Mouse (Mus musculus) T-helper 2 cell (primary cell): ENCODE measurements around the gene Sdk2.

Source experiments
- in situ Hi-C: fragments of 300-600 bp; cut with MboI, MseI; formaldehyde crosslinking; loops from one replicate; pipeline ENCODE4 v1.15.1; 2025; ENCODE audit warnings: high pct_unique_total_duplicates

Gene Sdk2

GRCm38 (mm10) chr11:113766284-113766985, 300.4 kb downstream of the Sdk2 start:
- in situ Hi-C loops, result no loop called here

GRCm38 (mm10) chr11:113764132-113764849, 302.6 kb downstream of the Sdk2 start:
- in situ Hi-C loops, result no loop called here

- in situ Hi-C loops, result no loop called here
Observed at GRCm38 (mm10) chr11:113763449-113763848, 303.4 kb downstream of the Sdk2 start.

- in situ Hi-C loops, result no loop called here
Observed at GRCm38 (mm10) chr11:113762136-113762797, 304.6 kb downstream of the Sdk2 start.

GRCm38 (mm10) chr11:113761646-113762045, 305.2 kb downstream of the Sdk2 start:
- in situ Hi-C loops, result no loop called here

GRCm38 (mm10) chr11:113760476-113760875, 306.4 kb downstream of the Sdk2 start:
- in situ Hi-C loops, result no loop called here

GRCm38 (mm10) chr11:113758851-113759250, 308.0 kb downstream of the Sdk2 start:
- in situ Hi-C loops, result loop anchor here (5.0 to 10.0 kb wide), 2 partner anchors 48 to 74 kb away; partner anchors contain the start of genes D11Wsu47e and Fam104a

- in situ Hi-C loops, result loop anchor here (5.0 to 10.0 kb wide), 2 partner anchors 51 to 72 kb away; partner anchors contain the start of genes D11Wsu47e and Fam104a
Observed at GRCm38 (mm10) chr11:113756578-113756977, 310.3 kb downstream of the Sdk2 start.

GRCm38 (mm10) chr11:113755878-113756277, 311.0 kb downstream of the Sdk2 start:
- in situ Hi-C loops, result loop anchor here (5.0 to 10.0 kb wide), 2 partner anchors 51 to 71 kb away; partner anchors contain the start of genes D11Wsu47e and Fam104a

GRCm38 (mm10) chr11:113754845-113755244, 312.0 kb downstream of the Sdk2 start:
- in situ Hi-C loops, result loop anchor here (5.0 to 10.0 kb wide), 2 partner anchors 52 to 70 kb away; partner anchors contain the start of genes D11Wsu47e and Fam104a

GRCm38 (mm10) chr11:113752685-113753430, 314.0 kb downstream of the Sdk2 start:
- in situ Hi-C loops, result loop anchor here (10.0 kb wide), 1 partner anchor 68 kb away; the partner anchor contains the start of genes D11Wsu47e and Fam104a

- in situ Hi-C loops, result loop anchor here (10.0 kb wide), 1 partner anchor 67 kb away; the partner anchor contains the start of genes D11Wsu47e and Fam104a
Observed at GRCm38 (mm10) chr11:113752158-113752661, 314.6 kb downstream of the Sdk2 start.

- in situ Hi-C loops, result loop anchor here (10.0 kb wide), 1 partner anchor 67 kb away; the partner anchor contains the start of genes D11Wsu47e and Fam104a
Observed at GRCm38 (mm10) chr11:113751484-113752084, 315.3 kb downstream of the Sdk2 start, which contains the start of gene Cdc42ep4. TSS of gene Cdc42ep4 (minus strand) at chr11:113751881.

- in situ Hi-C loops, result loop anchor here (10.0 kb wide), 1 partner anchor 66 kb away; the partner anchor contains the start of genes D11Wsu47e and Fam104a
Observed at GRCm38 (mm10) chr11:113750571-113751483, 316.0 kb downstream of the Sdk2 start.

- in situ Hi-C loops, result loop anchor here (10.0 kb wide), 1 partner anchor 65 kb away; the partner anchor contains the start of genes D11Wsu47e and Fam104a
Observed at GRCm38 (mm10) chr11:113749749-113750351, 317.0 kb downstream of the Sdk2 start.

GRCm38 (mm10) chr11:113748797-113749521, 317.9 kb downstream of the Sdk2 start:
- in situ Hi-C loops, result no loop called here

GRCm38 (mm10) chr11:113747725-113748380, 319.0 kb downstream of the Sdk2 start:
- in situ Hi-C loops, result no loop called here
